Mouse (Mus musculus) embryo, embryonic 9.5 days (tissue): ENCODE results near the gene Lpcat2b.

Experiments
- DNase-seq: peaks from one replicate; pipeline ENCODE4 v3.0.0-alpha.2; 2017; ENCODE audit errors: extremely low spot score

The Lpcat2b gene

DNA sequence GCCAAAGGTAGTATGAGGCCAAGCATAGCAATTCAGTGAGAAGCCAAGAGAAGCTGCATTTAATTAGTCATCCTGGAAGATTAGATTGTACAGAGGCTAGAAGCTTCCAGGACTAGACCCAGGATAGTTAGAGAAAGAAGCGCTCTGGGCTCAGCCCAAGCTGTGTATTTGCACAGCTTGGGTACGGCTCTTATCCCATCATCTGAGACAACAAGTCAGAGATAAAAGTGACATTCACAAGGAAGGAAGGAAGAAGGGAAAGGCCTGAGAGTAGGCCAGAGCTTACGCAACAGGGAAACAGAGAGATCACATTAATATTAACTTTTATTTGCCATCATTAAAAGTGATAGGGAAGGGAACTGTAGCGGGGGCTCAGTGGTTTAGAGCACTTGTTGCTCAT is 16.6 kb downstream of the Lpcat2b start:
- DNase-seq = no peak

DNA sequence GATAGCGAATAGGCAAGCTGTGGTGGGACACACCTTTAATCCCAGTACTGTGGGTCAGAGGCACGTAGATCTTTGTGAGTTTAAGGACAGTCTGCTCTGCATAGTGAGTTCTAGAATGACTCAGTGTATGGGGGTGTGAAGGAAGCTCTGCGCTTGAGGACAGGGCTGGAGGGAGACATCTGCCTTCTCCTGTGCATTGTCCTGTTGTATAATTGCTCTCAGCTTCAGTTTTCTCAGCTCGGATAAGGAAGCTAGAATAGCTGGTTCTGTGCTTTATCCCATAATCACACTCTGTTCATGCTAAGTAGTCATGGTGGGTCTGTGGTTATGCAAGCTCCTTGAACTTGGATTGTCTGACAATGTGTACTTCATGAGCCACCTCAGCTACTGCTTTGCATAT is 17.4 kb downstream of the Lpcat2b start:
- no peak for DNase-seq

DNA sequence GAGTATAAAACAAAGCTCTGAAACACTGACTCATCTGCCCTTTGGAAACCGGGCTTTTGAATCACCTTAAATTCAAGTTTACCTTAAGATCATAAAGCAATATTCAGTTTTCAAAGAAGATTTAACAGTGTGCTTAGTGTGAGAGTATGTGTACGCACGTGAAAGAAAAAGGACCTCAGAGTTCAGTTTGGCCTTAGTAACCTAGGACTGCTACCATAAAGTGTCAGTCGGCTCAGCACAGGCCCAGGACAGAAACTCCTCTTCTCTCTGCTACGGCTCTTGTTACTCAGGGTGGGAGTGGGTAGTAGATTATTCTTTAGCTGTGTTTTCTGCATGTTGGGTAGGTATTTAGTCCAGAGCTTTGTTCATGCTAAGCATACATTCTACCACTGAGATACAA is 18.3 kb downstream of the Lpcat2b start:
- DNase-seq = no peak

DNA sequence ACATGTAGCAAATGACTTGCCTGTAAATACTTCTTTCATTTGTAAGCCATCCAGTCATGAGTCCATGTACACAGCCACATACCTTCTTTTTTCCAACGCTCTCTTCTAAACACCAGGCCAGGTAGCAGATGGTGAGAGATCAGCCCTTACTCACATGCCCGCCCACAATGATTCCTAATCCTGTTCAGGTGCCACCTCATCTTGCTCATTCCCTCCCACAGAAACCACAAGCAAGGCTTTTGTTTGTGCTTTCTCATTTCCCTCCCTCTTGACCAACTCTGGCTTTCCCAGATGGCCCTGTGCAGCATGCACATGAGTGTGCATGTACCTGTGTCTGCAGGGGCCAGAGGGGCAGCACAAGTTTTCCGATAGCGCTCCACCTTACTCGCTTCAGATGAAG is 18.9 kb downstream of the Lpcat2b start:
- no peak for DNase-seq

DNA sequence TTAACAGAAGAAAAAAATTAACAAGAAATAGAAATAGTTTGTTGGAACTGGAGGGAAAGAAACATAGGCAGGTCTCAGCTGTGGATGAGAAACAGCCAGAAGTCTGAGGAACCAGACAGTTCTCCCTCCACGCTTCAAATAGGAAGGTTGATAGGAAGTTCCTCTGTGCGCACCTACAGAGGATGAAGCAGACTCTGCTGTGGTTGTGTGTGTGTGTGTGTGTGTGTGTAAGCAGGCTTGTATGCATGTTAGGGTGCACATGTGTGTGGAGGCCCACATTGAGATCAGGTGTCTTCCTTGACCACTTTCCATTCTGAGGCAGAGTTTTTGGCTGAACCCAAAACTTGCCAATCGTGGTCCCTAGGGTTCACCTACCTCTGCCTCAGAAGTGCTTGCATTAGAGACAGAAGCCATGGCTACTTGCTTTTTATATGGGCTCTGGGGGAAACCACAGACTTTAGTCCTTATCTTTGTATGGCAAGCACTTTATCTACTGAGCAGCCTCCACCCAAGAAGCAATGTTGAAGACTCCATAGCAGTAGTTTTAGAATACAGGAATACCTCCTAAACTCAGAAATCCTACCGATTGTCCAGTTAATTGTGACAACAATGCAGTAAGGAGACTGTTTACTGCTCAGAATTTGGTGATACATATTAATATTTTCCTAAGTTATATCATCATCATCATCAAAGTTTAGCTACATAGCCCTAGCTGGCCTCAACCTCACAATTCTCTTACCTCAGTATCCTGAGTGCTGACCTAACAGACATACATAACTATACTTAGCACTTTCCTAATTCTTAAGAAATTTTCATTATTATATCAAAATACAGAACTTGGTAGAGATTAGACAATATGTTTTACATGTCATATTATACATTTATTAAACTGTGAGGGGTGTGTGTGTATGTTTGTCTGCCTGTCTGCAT is 31.1 kb downstream of the Lpcat2b start:
- DNase-seq = no peak

DNA sequence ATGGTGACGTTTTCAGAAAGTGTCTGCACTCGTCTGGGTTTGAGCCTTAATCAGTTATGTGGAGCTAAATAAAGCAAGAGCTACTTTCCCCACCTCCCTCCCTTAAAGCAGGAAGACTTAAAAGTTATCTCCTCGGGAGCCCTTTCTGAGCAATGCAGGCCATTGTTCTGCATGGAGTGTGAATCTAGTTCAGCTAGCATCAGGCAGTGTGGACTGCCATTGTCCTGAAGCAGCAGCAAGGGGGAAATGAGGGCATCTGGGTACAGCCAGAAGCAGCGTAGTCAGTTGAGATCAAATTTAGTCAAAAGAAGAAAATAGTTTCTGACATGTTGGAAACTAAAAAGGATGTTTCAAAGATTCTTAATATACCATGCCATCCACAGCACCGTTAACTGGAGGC is 35.2 kb downstream of the Lpcat2b start:
- DNase-seq = no peak

DNA sequence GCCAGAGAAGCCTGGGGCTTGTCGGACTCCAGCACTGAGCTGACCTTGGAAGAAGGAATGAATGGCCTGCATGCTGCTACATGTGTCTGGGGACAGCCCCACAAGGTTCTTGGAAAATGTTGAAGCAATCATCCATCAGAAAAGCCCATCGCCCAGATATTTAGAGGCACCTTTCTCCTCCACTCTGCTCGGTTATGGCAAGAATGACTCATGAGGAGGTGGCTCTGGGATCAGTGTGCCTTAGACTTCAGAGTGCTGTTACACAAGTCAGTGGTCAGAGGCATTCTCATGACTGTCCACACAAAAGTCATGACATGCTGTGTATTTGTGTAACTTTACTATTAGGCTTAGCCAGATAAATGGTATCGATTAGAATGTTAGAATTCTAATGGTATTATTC is 35.7 kb downstream of the Lpcat2b start:
- no peak for DNase-seq

DNA sequence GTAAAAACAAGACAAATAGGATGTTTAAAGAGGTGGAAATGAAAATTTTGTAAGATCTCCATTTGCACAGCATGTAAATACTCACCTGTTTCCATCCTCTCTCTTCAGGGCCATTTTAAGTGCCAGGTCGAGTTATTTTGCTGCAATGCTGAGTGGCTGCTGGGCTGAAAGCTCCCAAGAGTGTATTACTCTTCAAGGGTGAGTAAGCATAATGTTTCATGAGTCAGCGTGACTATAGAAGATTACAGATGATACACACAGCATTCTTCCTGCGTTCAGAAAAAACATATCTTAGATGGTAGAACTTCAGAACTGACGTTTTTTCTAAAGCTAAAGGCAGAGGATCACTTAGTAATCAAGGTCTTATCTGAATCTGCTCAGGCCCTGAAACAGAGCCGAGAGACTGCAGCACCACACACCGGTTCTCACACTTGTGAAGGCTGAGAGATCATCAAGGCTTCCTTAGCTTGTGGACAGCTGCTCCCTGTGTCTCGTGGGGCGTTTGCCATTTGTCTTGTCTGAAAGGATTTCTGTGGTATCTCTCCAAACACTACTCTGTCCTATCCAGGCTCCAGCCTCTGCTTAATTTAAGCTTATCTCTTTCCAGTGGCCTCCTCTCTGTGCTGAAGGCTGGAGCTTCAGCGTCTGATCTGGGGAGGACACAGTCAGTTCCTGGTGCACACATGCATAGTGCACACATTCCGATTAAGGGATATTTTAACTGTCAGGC is 39.4 kb downstream of the Lpcat2b start:
- DNase-seq = no peak

DNA sequence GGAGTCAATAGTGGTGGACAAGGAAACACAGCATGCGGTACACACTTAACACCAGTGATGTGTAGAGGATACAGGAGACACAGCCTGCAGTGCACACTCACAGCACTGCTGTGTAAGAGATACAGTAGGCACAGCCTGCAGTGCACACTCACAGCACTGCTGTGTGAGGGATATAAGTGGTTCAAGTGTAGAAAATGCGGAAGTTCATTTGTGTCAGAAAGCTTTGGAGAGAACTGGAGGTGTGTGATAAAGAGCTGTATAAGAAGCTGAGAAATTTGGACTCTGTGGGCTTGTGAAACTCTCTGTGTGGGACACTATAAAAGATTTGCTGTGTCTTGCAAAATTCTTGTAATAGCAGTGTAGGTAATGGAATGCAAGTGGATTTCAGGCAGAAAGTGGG is 48.8 kb downstream of the Lpcat2b start:
- no peak for DNase-seq
